Mouse (Mus musculus) embryo, embryonic 11 days (tissue): Measurements from ENCODE around the gene Gm42742.
A peak's percentile ranks its signal among the peaks of the same experiment; 100 is the strongest.

Source experiments
- DNase-seq: peaks from one replicate; pipeline ENCODE4 v3.0.0-alpha.2; 2015

Gene Gm42742

GRCm38 (mm10) chr7:127019306-127019960 is 1.5 kb downstream of the Gm42742 start:
- no peak for DNase-seq

DNA sequence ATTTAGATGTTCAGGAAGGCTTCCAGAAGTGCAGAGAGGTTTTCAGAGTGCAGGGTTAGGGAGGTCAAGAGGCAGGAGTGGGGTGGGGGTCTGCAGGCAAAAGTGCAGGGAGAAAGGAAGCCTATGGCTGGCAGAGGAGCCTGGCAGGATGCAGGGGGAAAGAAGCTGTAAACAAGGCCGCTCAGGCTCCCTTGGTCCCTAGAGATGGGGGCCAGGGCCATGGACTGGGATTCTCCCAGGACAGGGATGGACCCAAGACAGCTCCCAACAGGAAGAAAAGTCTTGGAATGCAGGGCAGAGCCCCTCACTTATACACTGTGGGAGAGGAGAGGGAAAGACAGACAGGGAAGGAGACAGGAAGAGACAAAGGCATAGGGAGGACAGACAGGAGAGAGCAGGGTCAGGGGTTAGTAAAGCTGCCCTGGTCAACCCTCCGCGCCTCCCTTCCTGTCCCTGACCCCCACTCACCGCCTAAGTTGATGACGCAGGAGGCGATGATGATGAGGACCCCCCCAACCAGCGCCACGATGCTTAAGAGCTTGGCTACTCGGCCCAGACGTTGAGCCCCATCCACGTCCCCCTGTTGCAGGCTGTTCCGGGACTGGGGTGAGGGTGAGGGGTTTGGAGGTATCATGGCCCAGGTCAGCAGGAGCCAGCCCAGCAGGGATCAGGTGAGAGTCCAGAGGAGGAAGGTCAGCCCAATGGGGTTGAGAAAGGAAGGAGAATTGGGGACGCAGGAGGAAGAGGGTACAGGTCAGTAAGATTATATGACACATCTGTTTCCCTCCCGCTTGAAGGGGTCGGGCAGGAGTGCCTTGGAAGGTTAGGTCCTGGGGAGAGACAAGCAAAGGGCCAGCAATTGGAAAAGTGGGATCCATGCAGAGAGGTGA is 2.2 kb downstream of the Gm42742 start:
- DNase-seq, result no peak

GRCm38 (mm10) chr7:127017950-127018345 is 2.9 kb downstream of the Gm42742 start:
- DNase-seq, result no peak

DNA sequence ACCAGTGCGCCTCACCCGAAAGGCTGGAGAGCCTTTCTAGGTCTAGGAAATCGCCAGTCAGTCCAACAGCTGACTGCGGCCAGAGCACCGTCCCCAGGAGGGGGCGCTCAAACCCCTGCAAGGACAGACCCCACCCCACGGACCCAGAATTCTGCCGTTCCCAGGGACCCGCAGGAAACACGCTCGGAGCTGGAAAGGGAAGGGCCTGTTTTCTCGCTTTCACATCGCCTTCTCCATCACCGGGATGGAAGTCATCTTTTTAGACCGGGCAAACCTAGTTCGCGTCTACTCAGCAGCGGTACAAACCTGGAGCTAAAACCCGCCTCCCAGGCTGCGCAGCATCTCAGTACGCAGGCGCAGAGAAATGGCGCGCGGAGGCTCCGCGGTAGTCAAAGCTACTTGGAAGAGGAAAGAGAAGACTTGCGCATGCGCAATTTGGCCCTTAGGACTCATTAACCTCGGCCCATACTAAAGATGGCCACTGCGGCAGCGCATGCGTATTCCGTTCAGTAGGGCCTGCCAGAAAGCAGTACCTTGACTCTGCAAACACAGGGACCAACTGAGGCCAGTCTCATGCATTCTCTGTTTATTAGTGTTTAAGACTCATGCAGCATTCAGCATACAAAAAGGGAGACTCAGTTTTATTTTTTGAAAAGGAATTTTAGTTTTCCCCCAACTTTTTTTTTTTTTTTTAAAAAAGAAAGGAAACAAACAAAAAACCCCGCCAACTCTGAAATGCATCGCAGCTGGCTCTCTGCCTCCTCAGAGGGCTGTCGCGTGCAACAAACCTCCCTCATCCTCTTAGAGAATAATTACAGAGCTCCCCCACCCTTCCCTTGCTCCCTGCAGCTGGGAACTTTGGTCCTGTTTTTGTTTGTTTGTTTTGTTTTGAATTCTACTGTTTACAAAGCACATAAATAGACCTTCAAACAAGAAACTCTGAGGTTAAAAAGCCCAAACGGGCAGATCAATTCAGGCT is 3.6 kb downstream of the Gm42742 start, which contains the start of gene Pagr1a:
TSS of gene Pagr1a (minus strand) at position 382 of the 979 bp plus-strand sequence.
- DNase-seq, result peak; percentile 100

DNA sequence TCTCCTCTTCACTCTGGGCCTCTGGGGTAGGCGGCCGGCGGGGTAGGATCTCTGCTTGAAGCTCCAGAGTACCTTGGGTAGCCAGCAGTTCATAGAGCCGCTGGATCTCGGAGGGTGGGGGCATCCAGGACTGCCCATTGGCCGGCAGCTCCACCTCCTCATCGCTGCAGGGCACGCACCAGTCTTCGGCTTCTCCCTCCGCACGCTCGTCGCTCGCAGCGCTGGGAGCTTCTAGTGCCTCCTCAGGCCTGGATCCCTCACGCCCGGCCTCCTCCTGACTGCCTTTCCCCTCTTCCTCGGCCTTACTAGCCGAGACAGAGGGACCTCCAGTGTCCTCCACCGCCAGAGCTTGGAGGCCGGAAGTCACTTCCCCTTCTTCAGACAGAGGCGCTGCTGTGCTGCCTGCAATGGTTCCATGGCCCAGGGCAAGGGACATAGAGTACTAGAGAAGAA is 4.4 kb downstream of the Gm42742 start:
- no peak for DNase-seq

DNA sequence TGATC is 4.6 kb downstream of the Gm42742 start, which contains the start of gene Pagr1b:
TSS of gene Pagr1b (minus strand) at position 4 of the 5 bp plus-strand sequence.
- no peak for DNase-seq

DNA sequence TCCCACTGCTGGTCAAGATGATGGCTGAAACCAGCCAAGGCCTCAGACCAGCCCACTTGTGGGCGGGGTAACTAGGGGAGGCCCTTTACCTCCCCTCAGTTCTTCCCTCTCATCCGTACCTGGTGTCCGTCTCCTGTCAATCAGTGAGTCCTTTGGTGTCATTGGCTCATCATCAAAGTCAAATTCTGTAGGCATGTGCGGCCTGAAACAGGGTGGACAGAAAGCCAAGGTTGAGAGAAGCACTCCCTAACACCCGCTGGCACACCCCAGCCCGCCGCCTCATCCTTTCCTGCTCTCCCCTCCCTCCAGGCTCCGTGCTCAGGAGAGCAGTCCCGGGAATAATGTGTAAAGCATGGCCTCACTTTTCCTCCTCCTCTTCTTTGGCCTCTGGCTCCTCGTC is 4.8 kb downstream of the Gm42742 start:
- peak; percentile 71 for DNase-seq

DNA sequence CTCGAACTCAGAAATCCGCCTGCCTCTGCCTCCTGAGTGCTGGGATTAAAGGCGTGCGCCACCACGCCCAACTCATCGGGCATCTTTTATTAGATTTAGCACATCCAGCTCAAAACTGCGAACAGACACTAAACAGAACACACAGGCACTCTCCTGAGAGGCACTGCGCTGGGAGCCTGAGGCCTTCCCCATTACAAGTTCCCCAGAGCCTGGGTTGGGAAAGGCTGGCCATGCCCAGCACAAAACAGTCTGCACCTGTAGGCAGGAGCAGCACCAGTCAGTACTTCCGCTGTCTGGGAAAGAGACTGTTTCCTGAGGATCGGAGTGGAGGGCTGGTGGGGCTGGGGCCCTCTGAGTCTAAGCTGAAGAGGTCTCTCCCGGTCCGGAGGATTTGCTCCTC is 5.9 kb downstream of the Gm42742 start:
- no peak for DNase-seq

DNA sequence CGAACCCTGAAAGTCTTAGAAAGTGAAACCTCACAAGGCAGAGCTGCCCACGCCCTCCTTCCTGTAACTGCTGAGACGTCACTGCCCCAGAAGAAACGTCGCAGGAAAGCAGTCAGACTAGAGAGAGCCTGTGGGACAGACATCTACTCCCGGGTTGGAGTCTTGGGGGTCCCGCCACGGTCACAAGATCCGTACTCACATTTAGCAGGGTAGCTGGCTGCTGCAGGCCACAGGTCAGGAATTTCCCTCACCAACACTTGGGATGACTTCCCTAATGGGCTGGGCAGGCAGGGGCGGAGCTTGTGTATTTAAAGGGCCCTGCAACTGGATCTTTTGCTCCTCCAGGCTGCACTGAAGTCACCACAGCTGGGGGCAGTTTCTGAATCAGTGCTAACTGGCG is 6.6 kb downstream of the Gm42742 start, which contains the start of gene Mvp:
TSS of gene Mvp (minus strand) at position 302 of the 400 bp plus-strand sequence.
- peak; percentile 64 for DNase-seq

GRCm38 (mm10) chr7:127013385-127013784 is 7.5 kb downstream of the Gm42742 start:
- DNase-seq, result no peak

GRCm38 (mm10) chr7:127012845-127013244 is 8.1 kb downstream of the Gm42742 start:
- DNase-seq, result no peak

- no peak for DNase-seq
Observed at GRCm38 (mm10) chr7:127012374-127012773, 8.5 kb downstream of the Gm42742 start.

- no peak for DNase-seq
Observed at GRCm38 (mm10) chr7:127011717-127012116, 9.2 kb downstream of the Gm42742 start.

DNA sequence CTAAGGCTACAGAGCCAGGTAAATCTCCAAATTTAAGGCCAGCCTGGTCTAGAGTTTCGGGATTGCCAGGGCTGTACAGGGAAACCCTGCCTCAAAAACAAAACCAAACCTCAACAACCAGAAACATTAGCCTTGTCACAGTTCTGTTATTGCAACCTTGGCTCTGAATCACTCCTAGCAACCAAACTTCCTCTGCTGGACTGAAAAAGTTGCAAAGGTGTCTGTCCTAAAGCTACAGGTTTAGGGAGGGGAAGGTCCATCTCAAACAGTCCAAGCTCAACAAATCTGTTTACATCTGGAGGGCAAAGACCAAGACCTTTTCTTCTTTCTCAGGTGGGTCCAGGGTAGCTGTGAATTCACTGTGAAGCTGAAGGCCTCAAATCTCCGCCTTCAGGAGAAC is 9.8 kb downstream of the Gm42742 start:
- no peak for DNase-seq

- no peak for DNase-seq
Observed at GRCm38 (mm10) chr7:127009307-127010085, 11.4 kb downstream of the Gm42742 start.

- no peak for DNase-seq
Observed at GRCm38 (mm10) chr7:127008239-127009019, 12.5 kb downstream of the Gm42742 start.

- DNase-seq, result no peak
Observed at GRCm38 (mm10) chr7:127007313-127008024, 13.4 kb downstream of the Gm42742 start.

DNA sequence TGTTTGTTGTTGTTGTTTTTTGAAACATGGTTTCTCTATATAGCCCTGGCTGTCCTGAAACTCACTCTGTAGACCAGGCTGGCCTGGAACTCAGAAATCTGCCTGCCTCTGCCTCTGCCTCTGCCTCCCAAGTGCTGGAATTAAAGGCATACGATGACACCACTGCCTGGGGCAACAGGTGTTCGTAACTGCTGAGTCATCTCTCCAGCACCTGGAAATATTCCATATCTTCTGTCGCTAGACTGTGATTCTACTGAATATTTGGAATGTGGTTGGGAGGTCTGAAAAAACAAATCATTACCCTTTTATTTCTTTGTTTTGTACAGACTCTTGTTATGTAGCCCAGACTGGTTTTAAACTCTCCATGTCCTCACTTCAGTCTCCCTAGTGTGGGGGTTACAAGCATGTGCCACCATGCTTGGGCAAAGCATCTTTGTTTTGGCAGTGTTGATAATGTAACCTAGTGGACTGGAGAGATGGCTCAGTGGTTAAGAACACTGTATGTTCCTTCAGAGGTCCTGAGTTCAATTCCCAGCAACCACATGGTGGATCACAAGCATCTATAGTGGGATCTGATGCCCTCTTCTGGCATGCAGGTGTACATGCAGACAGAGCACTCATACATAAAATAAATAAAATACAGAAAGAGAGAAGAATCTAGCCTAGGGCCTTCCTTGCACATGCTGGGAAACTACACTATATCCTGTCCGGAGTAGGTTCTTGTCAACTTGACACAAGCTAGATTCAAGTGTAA is 16.6 kb downstream of the Gm42742 start:
- no peak for DNase-seq

DNA sequence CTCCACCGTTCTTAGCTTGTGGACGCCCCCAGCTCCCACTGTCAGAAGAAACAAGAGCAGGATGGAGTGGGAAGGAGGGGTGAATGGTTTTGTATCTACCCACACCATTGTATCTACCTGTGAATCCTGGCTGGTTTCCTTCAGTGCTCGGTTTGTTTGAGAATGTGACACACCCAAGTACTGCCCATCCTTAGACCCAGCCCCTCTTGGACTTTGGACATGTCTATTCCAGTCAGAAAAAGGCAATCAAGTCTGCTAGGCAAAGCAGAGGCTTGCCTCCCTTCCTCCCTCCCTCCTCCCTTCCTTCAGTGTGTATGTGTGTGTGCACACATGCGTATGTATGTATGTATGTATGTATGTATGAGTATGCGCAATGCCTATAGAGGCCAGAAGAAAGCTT is 17.3 kb downstream of the Gm42742 start:
- no peak for DNase-seq

DNA sequence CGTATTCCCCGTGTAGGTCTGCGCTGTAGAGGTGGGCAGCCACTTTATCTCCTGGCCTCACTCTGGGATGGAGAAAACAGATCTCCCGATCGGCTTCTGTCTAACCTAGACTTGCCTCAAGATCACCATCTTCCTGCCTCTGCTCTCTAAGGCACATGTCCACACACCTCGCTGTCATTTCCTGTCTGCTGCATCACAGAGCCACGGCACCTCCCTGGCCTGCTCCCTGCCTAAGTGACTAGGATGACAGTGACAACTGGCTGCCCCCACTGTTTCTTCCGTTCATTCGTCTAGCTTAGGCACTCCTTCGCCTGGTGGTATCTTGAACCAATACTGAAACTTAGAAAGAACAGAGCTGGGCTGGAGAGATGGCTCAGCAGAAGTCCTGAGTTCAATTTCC is 21.3 kb downstream of the Gm42742 start:
- DNase-seq, result no peak
